Mouse (Mus musculus) erythroblast, embryonic 14.5 days (primary cell): ENCODE measurements around the gene Slc37a1. TPM values are rescaled to one million over a fixed set of nuclear protein-coding genes. Genes with fewer than 3 reads are reported as not detected.
A peak's percentile ranks its signal among the peaks of the same experiment; 100 is the strongest.

ENCODE experiments used
- H3K27me3 ChIP-seq: 2 replicates; pipeline ENCODE4 v1.6.1; 2012; ENCODE audit warnings: inconsistent platforms; ENCODE audit not compliant: control insufficient read depth
- H3K36me3 ChIP-seq: 2 replicates; pipeline ENCODE4 v1.6.1; 2012; ENCODE audit warnings: mild to moderate bottlenecking, inconsistent platforms; ENCODE audit not compliant: control insufficient read depth
- H3K4me1 ChIP-seq: 2 replicates; pipeline ENCODE4 v1.6.1; 2012; ENCODE audit warnings: inconsistent platforms; ENCODE audit not compliant: control insufficient read depth
- H3K4me3 ChIP-seq: replicated peaks from 2 replicates; pipeline ENCODE3; 2012; ENCODE audit warnings: moderate library complexity, mild to moderate bottlenecking, inconsistent platforms
- H3K9me3 ChIP-seq: 2 replicates; pipeline ENCODE4 v1.6.1; 2012; ENCODE audit warnings: low read length, inconsistent platforms, mixed read lengths; ENCODE audit not compliant: control insufficient read depth
- GATA1 ChIP-seq: IDR thresholded peaks from 2 replicates; pipeline ENCODE4 v1.6.1; 2012; ENCODE audit warnings: low read length, inconsistent platforms, mixed read lengths
- TAL1 ChIP-seq: IDR thresholded peaks from 3 replicates; pipeline ENCODE4 v1.6.1; 2012; ENCODE audit warnings: low read length, inconsistent platforms, mixed read lengths
- polyA plus RNA-seq: library from polyadenylated mRNA; stranded (reverse); fragments of >175 nt; gene quantifications from 2 replicates; pipeline ENCODE4 v1.2.3, GENCODE M21; 2012

Slc37a1 gene
- polyA plus RNA-seq, 1 experiment: 0.01 TPM

- Histone ChIP-seq H3K9me3 (no peaks in the 10 kb centered on the region), H3K36me3 (no peaks in the 10 kb centered on the region), H3K27me3 (peaks cover 12% of the 10 kb centered on the region), H3K4me1 (peaks cover 9% of the 10 kb centered on the region), H3K4me3 (no peak overlapping the region)
- TF ChIP-seq TAL1 (no peak), GATA1 (no peak)
Observed at GRCm38 (mm10) chr17:31273631-31274030, 13.0 kb upstream of the Slc37a1 start.

GRCm38 (mm10) chr17:31275181-31275580 lies 11.4 kb upstream of the Slc37a1 start:
- Histone ChIP-seq H3K9me3 (no peaks in the 10 kb centered on the region), H3K4me1 (peaks cover 9% of the 10 kb centered on the region), H3K27me3 (peaks cover 12% of the 10 kb centered on the region), H3K4me3 (no peak overlapping the region), H3K36me3 (no peaks in the 10 kb centered on the region)
- TF ChIP-seq TAL1: no peak
- no peak for TF ChIP-seq GATA1

- H3K36me3 ChIP-seq: no peaks in the 10 kb centered on the region
- TF ChIP-seq GATA1 (no peak), TAL1 (no peak)
- peaks cover 9% of the 10 kb centered on the region for H3K4me1 ChIP-seq
- no peaks in the 10 kb centered on the region for H3K9me3 ChIP-seq
- peaks cover 12% of the 10 kb centered on the region for H3K27me3 ChIP-seq
- no peak overlapping the region for H3K4me3 ChIP-seq
Observed at GRCm38 (mm10) chr17:31276207-31276921, 10.2 kb upstream of the Slc37a1 start.

- Histone ChIP-seq H3K4me1 (peaks cover 9% of the 10 kb centered on the region), H3K9me3 (no peaks in the 10 kb centered on the region), H3K27me3 (peaks cover 12% of the 10 kb centered on the region), H3K4me3 (peak within 1 kb of the TSS; percentile 31), H3K36me3 (no peaks in the 10 kb centered on the region)
- no peak for TF ChIP-seq TAL1
- TF ChIP-seq GATA1: no peak
Observed at GRCm38 (mm10) chr17:31276922-31277918, 9.4 kb upstream of the Slc37a1 start, which contains the start of gene Rsph1. Rsph1 (minus strand) TSS chr17:31277383.

- TF ChIP-seq GATA1 (no peak), TAL1 (no peak)
- H3K9me3 ChIP-seq: no peaks in the 10 kb centered on the region
- H3K4me3 ChIP-seq: no peak overlapping the region
- H3K36me3 ChIP-seq: no peaks in the 10 kb centered on the region
- H3K27me3 ChIP-seq: peaks cover 12% of the 10 kb centered on the region
- H3K4me1 ChIP-seq: peaks cover 9% of the 10 kb centered on the region
Observed at GRCm38 (mm10) chr17:31277931-31278330, 8.7 kb upstream of the Slc37a1 start.

GRCm38 (mm10) chr17:31279541-31279940 lies 7.1 kb upstream of the Slc37a1 start:
- peaks cover 12% of the 10 kb centered on the region for H3K27me3 ChIP-seq
- H3K4me3 ChIP-seq: no peak overlapping the region
- H3K9me3 ChIP-seq: no peaks in the 10 kb centered on the region
- TF ChIP-seq GATA1 (no peak), TAL1 (no peak)
- H3K4me1 ChIP-seq: peaks cover 9% of the 10 kb centered on the region
- H3K36me3 ChIP-seq: no peaks in the 10 kb centered on the region

GRCm38 (mm10) chr17:31280269-31280668 lies 6.3 kb upstream of the Slc37a1 start:
- H3K4me3 ChIP-seq: no peak overlapping the region
- H3K4me1 ChIP-seq: peaks cover 9% of the 10 kb centered on the region
- no peak for TF ChIP-seq GATA1
- no peaks in the 10 kb centered on the region for H3K9me3 ChIP-seq
- H3K36me3 ChIP-seq: no peaks in the 10 kb centered on the region
- peaks cover 12% of the 10 kb centered on the region for H3K27me3 ChIP-seq

- Histone ChIP-seq H3K27me3 (peaks cover 3% of the 10 kb centered on the region), H3K9me3 (no peaks in the 10 kb centered on the region), H3K36me3 (no peaks in the 10 kb centered on the region), H3K4me3 (no peak overlapping the region), H3K4me1 (peaks cover 3% of the 10 kb centered on the region)
- TF ChIP-seq TAL1 (no peak), GATA1 (no peak)
Observed at GRCm38 (mm10) chr17:31281830-31282686, 4.5 kb upstream of the Slc37a1 start.
